Mouse (Mus musculus): ENCODE data around the gene Hmox2. TPM values are rescaled to one million over a fixed set of nuclear protein-coding genes. Genes with fewer than 3 reads are reported as not detected.
A peak's percentile ranks its signal among the peaks of the same experiment; 100 is the strongest.

The Hmox2 gene
- polyA plus RNA-seq, 1 experiment from 2014 or later, result 102 TPM

DNA sequence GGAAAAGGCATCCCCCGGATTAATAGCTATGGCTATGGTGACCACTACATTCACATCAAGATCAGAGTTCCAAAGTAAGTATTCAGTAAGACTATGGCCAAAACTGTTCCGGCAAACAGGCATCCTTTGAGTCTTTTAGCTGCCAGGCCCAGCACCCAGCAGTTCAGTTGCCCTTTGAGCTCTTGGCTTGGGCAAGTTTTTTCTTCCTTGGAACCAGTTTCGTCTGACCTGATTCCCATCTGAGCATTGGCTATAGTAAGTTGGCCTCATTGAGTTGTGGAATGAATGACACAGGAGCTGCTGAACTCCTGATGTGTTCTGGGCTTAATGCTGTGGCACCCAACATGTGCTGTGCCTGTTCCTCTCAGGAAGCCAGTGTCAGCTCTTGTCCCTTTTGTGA is 24.9 kb upstream of the Hmox2 start:
- Histone ChIP-seq H3K4me1 (no peaks in the 10 kb centered on the region), H3K9me3 (no peaks in the 10 kb centered on the region), H3K4me2 (replicated peaks) (no peak overlapping the region), H3K27me3 (no peaks in the 10 kb centered on the region), H3K36me3 (peaks cover 89% of the 10 kb centered on the region), H3K4me3 (no peak overlapping the region), H3K27ac (no peak overlapping the region), H3K9ac (no peak overlapping the region)
- 90% methylated on average over 3 of the region's 3 CpGs for WGBS
- no peak for ATAC-seq (ENCODE audit: insufficient number of reproducible peaks, insufficient read depth, low FRiP score, low TSS enrichment)

DNA sequence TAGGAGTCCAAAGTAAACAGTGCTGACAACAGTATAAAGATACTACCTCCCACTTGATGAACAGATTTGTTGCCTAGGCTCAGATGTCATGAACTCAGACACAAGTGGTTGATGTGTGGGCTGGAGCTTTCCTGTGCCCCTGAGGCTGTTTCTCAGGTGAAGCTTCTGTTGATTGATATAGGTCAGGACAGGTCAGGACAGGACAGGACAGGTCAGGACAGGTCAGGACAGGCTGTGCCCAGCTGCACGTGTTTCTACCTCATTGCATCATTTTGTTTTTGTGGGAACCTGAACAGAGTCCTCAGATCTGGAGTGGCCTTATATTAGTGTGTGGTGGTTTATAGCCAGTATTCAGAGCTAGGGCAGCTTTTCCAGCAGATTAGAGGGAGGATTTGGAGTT is 23.5 kb upstream of the Hmox2 start:
- no peak overlapping the region for H3K27ac ChIP-seq
- no peak overlapping the region for H3K9ac ChIP-seq
- H3K4me1 ChIP-seq, result no peaks in the 10 kb centered on the region
- 50% methylated on average over 1 of the region's 1 CpGs for WGBS
- H3K9me3 ChIP-seq, result no peaks in the 10 kb centered on the region
- no peaks in the 10 kb centered on the region for H3K27me3 ChIP-seq
- peaks cover 88% of the 10 kb centered on the region for H3K36me3 ChIP-seq
- no peak overlapping the region for H3K4me3 ChIP-seq
- no peak for ATAC-seq (ENCODE audit: insufficient number of reproducible peaks, insufficient read depth, low FRiP score, low TSS enrichment)
- no peak overlapping the region for H3K4me2 ChIP-seq (replicated peaks)

- no peak overlapping the region for H3K4me3 ChIP-seq
- H3K27me3 ChIP-seq, result no peaks in the 10 kb centered on the region
- H3K9ac ChIP-seq, result no peak overlapping the region
- H3K4me2 ChIP-seq (replicated peaks), result no peak overlapping the region
- H3K36me3 ChIP-seq, result peaks cover 93% of the 10 kb centered on the region
- no peaks in the 10 kb centered on the region for H3K4me1 ChIP-seq
- WGBS, result 68% methylated on average over 4 of the region's 4 CpGs
- no peak overlapping the region for H3K27ac ChIP-seq
- ATAC-seq (ENCODE audit: insufficient number of reproducible peaks, insufficient read depth, low FRiP score, low TSS enrichment), result no peak
- H3K9me3 ChIP-seq, result no peaks in the 10 kb centered on the region
Measured at GRCm38 (mm10) chr16:4705541-4705940, 20.6 kb upstream of the Hmox2 start.

DNA sequence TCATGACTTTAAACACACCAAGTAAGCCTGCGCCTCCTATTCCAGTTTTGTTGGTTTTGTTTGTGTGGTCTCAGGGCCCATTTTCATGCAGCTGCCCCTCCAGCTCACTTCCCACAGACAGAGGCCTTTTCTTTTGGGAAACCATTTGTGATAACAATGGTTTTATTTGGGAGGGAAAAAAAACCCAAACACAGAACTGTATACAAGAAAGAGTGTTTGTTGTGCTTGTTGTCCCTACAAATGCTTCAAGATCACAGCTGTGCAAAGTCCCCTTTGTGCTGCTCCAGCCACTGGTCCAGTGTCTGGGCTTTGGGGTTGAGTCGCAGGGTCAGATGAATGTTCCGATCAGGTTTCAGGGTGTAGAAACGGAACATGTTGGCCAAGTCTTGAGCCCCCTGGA is 15.0 kb upstream of the Hmox2 start:
- H3K9me3 ChIP-seq, result no peaks in the 10 kb centered on the region
- no peak overlapping the region for H3K9ac ChIP-seq
- no peaks in the 10 kb centered on the region for H3K4me1 ChIP-seq
- no peak overlapping the region for H3K27ac ChIP-seq
- H3K4me3 ChIP-seq, result no peak overlapping the region
- H3K36me3 ChIP-seq, result peaks cover 96% of the 10 kb centered on the region
- WGBS, result 91% methylated on average over 4 of the region's 4 CpGs
- no peaks in the 10 kb centered on the region for H3K27me3 ChIP-seq
- ATAC-seq (ENCODE audit: insufficient number of reproducible peaks, insufficient read depth, low FRiP score, low TSS enrichment), result no peak
- H3K4me2 ChIP-seq (replicated peaks), result no peak overlapping the region

- ATAC-seq (ENCODE audit: insufficient number of reproducible peaks, insufficient read depth, low FRiP score, low TSS enrichment), result no peak
- 93% methylated on average over 17 of the region's 17 CpGs for WGBS
- Histone ChIP-seq H3K36me3 (peaks cover 72% of the 10 kb centered on the region), H3K4me3 (no peak overlapping the region), H3K9me3 (no peaks in the 10 kb centered on the region), H3K9ac (no peak overlapping the region), H3K27ac (no peak overlapping the region), H3K4me2 (replicated peaks) (no peak overlapping the region), H3K27me3 (no peaks in the 10 kb centered on the region), H3K4me1 (peaks cover 4% of the 10 kb centered on the region; the same call in 1 of the 2 replicates)
Measured at GRCm38 (mm10) chr16:4713861-4714710, 12.1 kb upstream of the Hmox2 start.

- H3K4me2 ChIP-seq (replicated peaks), result peak overlapping the region; percentile 55
- no peak overlapping the region for H3K27ac ChIP-seq
- H3K9ac ChIP-seq, result peak overlapping the region; percentile 54; the same call in 1 of the 2 replicates
- ATAC-seq (ENCODE audit: insufficient number of reproducible peaks, insufficient read depth, low FRiP score, low TSS enrichment), result no peak
- H3K9me3 ChIP-seq, result no peaks in the 10 kb centered on the region
- peaks cover 37% of the 10 kb centered on the region for H3K36me3 ChIP-seq
- H3K4me1 ChIP-seq, result peaks cover 4% of the 10 kb centered on the region; the same call in 1 of the 2 replicates
- no peaks in the 10 kb centered on the region for H3K27me3 ChIP-seq
- H3K4me3 ChIP-seq, result peak overlapping the region; percentile 49
- 67% methylated on average over 3 of the region's 3 CpGs for WGBS
Measured at GRCm38 (mm10) chr16:4717866-4718265, 8.3 kb upstream of the Hmox2 start.

DNA sequence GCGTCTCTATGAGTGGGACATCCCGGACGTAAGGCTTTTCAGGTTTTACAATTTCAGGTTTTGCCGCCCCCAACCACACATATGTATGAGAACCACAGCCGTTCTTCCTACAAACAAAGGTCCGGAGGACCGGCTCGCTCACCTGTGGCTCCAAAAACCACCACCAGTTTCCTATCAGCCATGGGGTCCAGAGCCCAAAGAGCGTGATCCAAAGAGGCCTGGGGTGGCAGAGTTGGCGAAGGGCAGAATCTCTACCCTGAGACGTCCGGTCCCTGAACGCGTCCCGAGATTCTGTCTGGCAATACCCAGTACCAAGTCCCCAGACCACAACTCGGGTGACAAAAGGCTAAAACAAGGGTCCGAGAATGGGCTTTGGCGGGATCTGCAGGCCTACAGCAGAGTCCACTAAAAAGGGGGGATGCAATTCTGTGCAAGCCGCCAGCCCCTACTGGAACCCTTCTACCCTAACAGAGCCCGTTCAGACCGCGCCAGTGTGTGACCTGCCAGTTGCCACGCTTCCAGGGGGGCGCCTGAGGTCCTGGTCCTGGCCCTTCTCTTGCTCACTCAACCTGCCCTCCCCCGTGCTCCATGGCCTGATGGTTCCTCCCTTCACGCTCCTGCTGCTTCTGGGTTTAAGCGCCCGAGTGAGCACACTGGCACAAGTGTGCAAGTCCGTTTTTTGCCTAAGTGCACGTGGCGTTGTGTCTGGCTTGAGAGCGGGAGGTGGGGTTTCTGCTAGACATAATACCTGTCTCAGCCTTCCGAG is 7.2 kb upstream of the Hmox2 start, which contains the start of gene Nmral1:
Gene Nmral1, minus strand, starts transcription at position 604 of the 766 bp plus-strand sequence.
- Histone ChIP-seq H3K27me3 (no peaks in the 10 kb centered on the region), H3K27ac (peak within 1 kb of the TSS; percentile 83), H3K36me3 (peaks cover 26% of the 10 kb centered on the region), H3K4me1 (peaks cover 4% of the 10 kb centered on the region; the same call in 1 of the 2 replicates), H3K4me3 (peak within 1 kb of the TSS; percentile 49), H3K9ac (peak within 1 kb of the TSS; percentile 54), H3K9me3 (no peaks in the 10 kb centered on the region), H3K4me2 (replicated peaks) (peak within 1 kb of the TSS; percentile 55)
- 13% methylated on average over 33 of the region's 33 CpGs for WGBS
- ATAC-seq (ENCODE audit: insufficient number of reproducible peaks, insufficient read depth, low FRiP score, low TSS enrichment), result peak; percentile 84

GRCm38 (mm10) chr16:4722128-4722914 is 3.8 kb upstream of the Hmox2 start:
- Histone ChIP-seq H3K9me3 (no peaks in the 10 kb centered on the region), H3K9ac (no peak overlapping the region), H3K27me3 (no peaks in the 10 kb centered on the region), H3K4me3 (no peak overlapping the region), H3K27ac (no peak overlapping the region), H3K36me3 (no peaks in the 10 kb centered on the region), H3K4me1 (peaks cover 10% of the 10 kb centered on the region), H3K4me2 (replicated peaks) (no peak overlapping the region)
- ATAC-seq (ENCODE audit: insufficient number of reproducible peaks, insufficient read depth, low FRiP score, low TSS enrichment), result no peak
- WGBS, result 70% methylated on average over 7 of the region's 7 CpGs

DNA sequence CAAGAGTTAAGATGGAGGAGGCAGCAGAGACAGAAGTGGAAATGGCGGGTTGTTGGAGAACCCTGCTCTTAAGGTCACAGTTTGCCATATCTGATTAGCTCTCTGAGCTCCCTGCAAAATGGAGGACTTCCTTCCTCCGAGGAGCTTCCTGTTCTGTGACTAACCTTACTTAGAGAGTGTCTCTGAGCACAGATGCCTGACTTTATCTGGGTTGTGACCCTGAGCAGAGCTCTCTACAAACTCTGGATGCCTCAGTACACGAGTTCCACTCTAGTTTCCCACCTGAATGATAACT is 3.3 kb upstream of the Hmox2 start:
- H3K27ac ChIP-seq, result no peak overlapping the region
- H3K4me1 ChIP-seq, result peaks cover 13% of the 10 kb centered on the region
- H3K4me3 ChIP-seq, result no peak overlapping the region
- no peaks in the 10 kb centered on the region for H3K36me3 ChIP-seq
- ATAC-seq (ENCODE audit: insufficient number of reproducible peaks, insufficient read depth, low FRiP score, low TSS enrichment), result no peak
- no peak overlapping the region for H3K9ac ChIP-seq
- H3K9me3 ChIP-seq, result no peaks in the 10 kb centered on the region
- H3K4me2 ChIP-seq (replicated peaks), result no peak overlapping the region
- H3K27me3 ChIP-seq, result no peaks in the 10 kb centered on the region
- WGBS, result 69% methylated on average over 3 of the region's 3 CpGs

GRCm38 (mm10) chr16:4725266-4725665 is 895 bp upstream of the Hmox2 start:
- no peak overlapping the region for H3K4me2 ChIP-seq (replicated peaks)
- no peaks in the 10 kb centered on the region for H3K27me3 ChIP-seq
- no peak overlapping the region for H3K27ac ChIP-seq
- no peaks in the 10 kb centered on the region for H3K9me3 ChIP-seq
- H3K36me3 ChIP-seq, result no peaks in the 10 kb centered on the region
- no peak for ATAC-seq (ENCODE audit: insufficient number of reproducible peaks, insufficient read depth, low FRiP score, low TSS enrichment)
- no peak overlapping the region for H3K9ac ChIP-seq
- 78% methylated on average over 4 of the region's 4 CpGs for WGBS
- H3K4me1 ChIP-seq, result peaks cover 12% of the 10 kb centered on the region
- H3K4me3 ChIP-seq, result no peak overlapping the region

- peak overlapping the region; percentile 79 for H3K9ac ChIP-seq
- WGBS, result under 1% methylated on average over 40 of the region's 40 CpGs
- H3K36me3 ChIP-seq, result no peaks in the 10 kb centered on the region
- H3K4me2 ChIP-seq (replicated peaks), result peak overlapping the region; percentile 85
- H3K27ac ChIP-seq, result peak overlapping the region; percentile 83
- ATAC-seq (ENCODE audit: insufficient number of reproducible peaks, insufficient read depth, low FRiP score, low TSS enrichment), result peak; percentile 36; the same call in 1 of the 2 replicates
- H3K27me3 ChIP-seq, result no peaks in the 10 kb centered on the region
- H3K4me1 ChIP-seq, result peaks cover 12% of the 10 kb centered on the region
- no peaks in the 10 kb centered on the region for H3K9me3 ChIP-seq
- peak overlapping the region; percentile 83 for H3K4me3 ChIP-seq
Measured at GRCm38 (mm10) chr16:4726528-4727128, 467 bp downstream of the Hmox2 start.
